Mouse (Mus musculus) ES-CJ7 (cell line): ENCODE data around the gene Wdtc1.

ENCODE experiments used
- DNase-seq: peaks from one replicate; pipeline ENCODE4 v3.0.0; 2011; ENCODE audit warnings: low read depth, low spot score

Gene Wdtc1

GRCm38 (mm10) chr4:133282656-133283055 lies 70.6 kb downstream of the Wdtc1 start:
- DNase-seq = peak; percentile 50

GRCm38 (mm10) chr4:133281951-133282481 lies 71.3 kb downstream of the Wdtc1 start:
- no peak for DNase-seq

- no peak for DNase-seq
Measured at GRCm38 (mm10) chr4:133281513-133281912, 71.8 kb downstream of the Wdtc1 start.

GRCm38 (mm10) chr4:133278482-133278881 lies 74.8 kb downstream of the Wdtc1 start:
- no peak for DNase-seq

GRCm38 (mm10) chr4:133278067-133278466 lies 75.2 kb downstream of the Wdtc1 start:
- no peak for DNase-seq

GRCm38 (mm10) chr4:133277104-133278026 lies 75.9 kb downstream of the Wdtc1 start, which contains the start of gene Tmem222:
TSS of gene Tmem222 (minus strand) at chr4:133277792.
- DNase-seq = peak; percentile 94

GRCm38 (mm10) chr4:133270929-133271328 lies 82.4 kb downstream of the Wdtc1 start:
- DNase-seq = no peak

GRCm38 (mm10) chr4:133269596-133269995 lies 83.7 kb downstream of the Wdtc1 start:
- no peak for DNase-seq

GRCm38 (mm10) chr4:133268931-133269330 lies 84.3 kb downstream of the Wdtc1 start:
- DNase-seq = no peak

- no peak for DNase-seq
Measured at GRCm38 (mm10) chr4:133266248-133266880, 86.9 kb downstream of the Wdtc1 start.

- DNase-seq = no peak
Measured at GRCm38 (mm10) chr4:133265759-133266158, 87.5 kb downstream of the Wdtc1 start.

GRCm38 (mm10) chr4:133265297-133265696 lies 88.0 kb downstream of the Wdtc1 start:
- no peak for DNase-seq

- no peak for DNase-seq
Measured at GRCm38 (mm10) chr4:133264559-133264958, 88.7 kb downstream of the Wdtc1 start.

GRCm38 (mm10) chr4:133263756-133264155 lies 89.5 kb downstream of the Wdtc1 start:
- DNase-seq = no peak

GRCm38 (mm10) chr4:133262882-133263281 lies 90.4 kb downstream of the Wdtc1 start, which contains the start of gene Sytl1:
TSS of gene Sytl1 (minus strand) at chr4:133263113.
- DNase-seq = no peak

GRCm38 (mm10) chr4:133262375-133262765 lies 90.9 kb downstream of the Wdtc1 start:
- DNase-seq = no peak

GRCm38 (mm10) chr4:133261641-133262374 lies 91.5 kb downstream of the Wdtc1 start:
- DNase-seq = no peak

GRCm38 (mm10) chr4:133257798-133258408 lies 95.4 kb downstream of the Wdtc1 start:
- DNase-seq = no peak

- no peak for DNase-seq
Measured at GRCm38 (mm10) chr4:133257230-133257629, 96.1 kb downstream of the Wdtc1 start.

GRCm38 (mm10) chr4:133256820-133257219 lies 96.5 kb downstream of the Wdtc1 start:
- peak; percentile 38 for DNase-seq

GRCm38 (mm10) chr4:133255392-133255791 lies 97.9 kb downstream of the Wdtc1 start:
- no peak for DNase-seq
